Mouse (Mus musculus) hematopoietic stem cell, adult 5-6 weeks (primary cell): Measurements from ENCODE around the gene Zfp992. TPM values are rescaled to one million over a fixed set of nuclear protein-coding genes. Genes with fewer than 3 reads are reported as not detected.
"Not testable (repeated sequence)": the region's sequence is repeated elsewhere in the genome, so short reads cannot be mapped to it uniquely, and the experiment has no call there.

Source experiments
- ATAC-seq, 2 experiments: fragments of 125-278 bp in 1 of 2; replicated peaks in 1 of 2; 2 replicates each; pipeline ENCODE4 v1.8.0; 2016 to 2017; ENCODE audit warnings: inconsistent platforms in 2 of 2, mild to moderate bottlenecking in 2 of 2, moderate number of reproducible peaks in 2 of 2, low read depth in 1 of 2, moderate TSS enrichment in 1 of 2; ENCODE audit not compliant: low FRiP score in 2 of 2, poor library complexity in 2 of 2, severe bottlenecking in 2 of 2, insufficient read depth in 1 of 2, low TSS enrichment in 1 of 2
- total RNA-seq: library from RNA; stranded (forward); fragments of 172-1452, 232-1000 nt; gene quantifications from 2 replicates; pipeline ENCODE4 v1.2.3, GENCODE M21; 2017

The Zfp992 gene
- total RNA-seq, result 17.8 and 24.8 TPM in 2 replicates

DNA sequence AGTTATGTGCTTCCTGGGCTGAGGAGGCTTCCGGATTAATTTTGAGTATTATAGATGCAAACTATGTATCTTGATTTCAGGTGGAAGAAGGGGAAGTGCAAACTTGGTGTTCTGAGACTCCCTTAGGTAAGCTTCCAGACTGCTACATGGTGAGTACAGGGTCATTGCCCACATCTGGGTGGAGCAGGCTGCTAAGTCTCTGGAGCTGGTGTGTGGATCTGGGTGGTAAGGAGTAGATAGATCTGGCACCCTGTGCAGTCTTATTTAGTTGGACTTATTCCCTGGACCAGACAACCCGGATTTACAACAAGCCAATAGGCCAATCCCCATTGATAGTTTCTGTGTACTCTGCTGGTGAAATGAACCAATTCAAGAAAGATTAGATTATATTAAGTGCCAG lies at the start of gene Zfp992:
Gene Zfp992, plus strand, starts transcription at position 74 of the 400 bp plus-strand sequence.
- ATAC-seq, result 0 out of 4 replicates have a peak, but pooled peaks of 1 of the 2 experiments have one; percentile 20

- ATAC-seq, result not testable (repeated sequence)
Observed at GRCm38 (mm10) chr4:146429467-146429866, 19.4 kb upstream of the Zfp992 start.

- ATAC-seq, result not testable (repeated sequence)
Observed at GRCm38 (mm10) chr4:146430876-146431275, 17.9 kb upstream of the Zfp992 start.

DNA sequence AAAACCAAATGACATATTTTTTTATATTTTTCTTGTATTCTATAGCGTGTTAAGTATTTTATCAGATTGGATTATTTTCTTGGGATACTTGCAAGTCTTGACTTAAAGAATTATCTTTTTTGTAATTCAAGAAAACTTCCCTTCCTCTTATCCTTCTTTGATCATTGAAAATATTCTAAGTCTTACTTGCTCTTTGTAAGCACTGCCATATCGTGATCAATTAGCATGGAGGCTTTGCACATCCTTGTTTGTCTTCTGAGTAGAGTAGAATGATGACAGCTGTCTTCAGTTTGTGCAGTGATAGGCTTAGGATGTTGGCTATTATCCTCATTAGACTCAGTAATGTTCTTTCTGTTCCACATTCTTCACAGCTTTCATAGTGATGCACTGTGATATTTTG lies 13.3 kb upstream of the Zfp992 start:
- not testable (repeated sequence) for ATAC-seq

DNA sequence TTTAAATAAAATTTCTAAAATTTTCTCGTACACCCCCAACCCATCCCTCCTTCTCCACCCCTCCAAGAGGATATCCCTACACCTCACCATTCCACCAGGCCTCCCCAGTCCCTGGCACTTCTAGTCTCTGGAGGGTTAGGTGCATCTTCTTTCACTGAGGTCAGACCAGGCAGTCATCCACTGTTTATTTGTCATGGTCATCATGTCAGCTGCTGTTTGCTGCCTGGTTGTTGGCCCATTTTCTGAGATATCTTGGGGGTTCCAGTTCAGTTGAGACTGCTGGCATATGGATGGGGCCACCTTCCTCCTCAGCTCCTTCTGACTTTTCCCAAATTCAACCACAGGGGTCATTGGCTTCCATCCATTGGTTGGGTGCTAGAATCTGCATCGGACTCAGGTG lies 11.6 kb upstream of the Zfp992 start:
- not testable (repeated sequence) for ATAC-seq

DNA sequence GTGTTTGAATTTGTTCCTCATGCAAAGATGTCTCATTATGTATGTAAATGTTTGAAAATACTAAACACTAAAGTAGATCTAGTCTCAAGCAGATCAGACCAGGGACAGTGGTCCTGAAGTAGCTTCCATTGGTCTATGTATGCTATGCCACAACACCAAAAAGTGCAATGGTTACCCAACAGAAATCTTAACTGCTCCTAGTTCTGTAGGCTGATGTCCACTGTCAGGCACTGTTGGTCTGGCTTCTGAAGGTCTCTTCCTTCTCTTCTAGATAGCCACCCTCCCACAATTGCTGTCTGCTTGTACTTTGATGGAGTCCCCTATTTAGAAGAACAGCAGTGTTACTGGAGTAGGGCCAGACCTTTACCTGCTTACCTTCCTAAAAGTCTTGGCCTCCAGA lies 4.5 kb upstream of the Zfp992 start:
- ATAC-seq, result not testable (repeated sequence)

DNA sequence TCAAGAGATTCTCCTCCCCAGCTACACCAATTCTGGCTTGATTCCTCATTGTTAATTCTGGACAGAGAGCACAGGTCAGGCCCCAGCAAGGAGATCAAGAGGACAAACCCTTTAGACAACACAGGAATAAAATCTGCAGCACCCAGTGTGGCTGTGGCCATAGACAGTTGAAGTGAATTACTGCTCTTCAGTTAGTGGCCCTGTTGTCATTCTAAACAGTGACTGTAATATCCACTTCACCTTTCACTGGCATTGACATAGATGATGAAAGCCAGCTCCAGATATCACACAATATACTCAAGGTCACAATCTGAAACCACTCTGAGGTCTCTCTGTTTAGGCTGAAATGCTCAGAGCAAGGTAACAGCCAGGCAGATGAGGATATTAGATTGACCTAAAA lies 3.7 kb upstream of the Zfp992 start:
- ATAC-seq, result not testable (repeated sequence)

DNA sequence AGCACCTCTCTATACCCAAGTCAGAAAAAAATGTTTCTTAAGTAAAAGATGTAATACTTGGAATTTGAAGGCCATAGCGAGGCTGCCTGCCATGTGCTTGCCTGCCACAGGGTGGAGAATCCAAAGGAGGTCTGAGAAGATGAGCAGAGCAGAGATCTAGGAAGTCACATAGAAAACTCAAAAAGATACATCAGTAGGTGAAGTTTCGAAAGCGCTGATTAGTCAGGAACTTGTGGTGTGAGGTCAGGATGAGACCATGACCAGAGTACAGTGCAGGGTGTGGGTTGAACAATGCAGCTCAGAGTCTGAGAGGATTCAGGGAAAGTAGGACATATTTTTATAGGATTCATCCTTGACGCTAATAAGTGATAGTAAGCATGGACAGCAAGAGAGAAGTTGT lies 2.7 kb upstream of the Zfp992 start:
- ATAC-seq, result not testable (repeated sequence)

GRCm38 (mm10) chr4:146447016-146447415 lies 1.8 kb upstream of the Zfp992 start:
- ATAC-seq, result not testable (repeated sequence)

DNA sequence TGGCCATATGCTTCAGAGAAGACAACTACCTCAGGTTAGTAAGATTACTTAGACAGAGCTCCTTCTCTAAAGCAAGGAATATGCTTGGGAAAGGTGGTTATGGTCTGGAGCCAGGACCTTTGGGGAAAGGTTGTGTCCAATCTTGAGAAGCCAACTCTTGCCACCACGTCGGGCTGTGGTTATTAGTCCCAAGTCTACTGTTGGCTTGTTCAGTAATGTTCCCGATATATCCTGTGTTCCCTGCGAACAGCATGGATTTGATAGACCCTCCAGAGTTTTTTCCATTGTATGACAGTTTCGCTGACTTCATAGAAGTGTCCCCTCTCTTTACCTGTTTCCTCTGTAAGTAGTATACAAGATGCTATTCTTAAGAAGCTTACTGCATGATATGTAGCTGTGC lies 888 bp downstream of the Zfp992 start:
- not testable (repeated sequence) for ATAC-seq

- ATAC-seq, result not testable (repeated sequence)
Observed at GRCm38 (mm10) chr4:146452576-146452975, 3.8 kb downstream of the Zfp992 start.

DNA sequence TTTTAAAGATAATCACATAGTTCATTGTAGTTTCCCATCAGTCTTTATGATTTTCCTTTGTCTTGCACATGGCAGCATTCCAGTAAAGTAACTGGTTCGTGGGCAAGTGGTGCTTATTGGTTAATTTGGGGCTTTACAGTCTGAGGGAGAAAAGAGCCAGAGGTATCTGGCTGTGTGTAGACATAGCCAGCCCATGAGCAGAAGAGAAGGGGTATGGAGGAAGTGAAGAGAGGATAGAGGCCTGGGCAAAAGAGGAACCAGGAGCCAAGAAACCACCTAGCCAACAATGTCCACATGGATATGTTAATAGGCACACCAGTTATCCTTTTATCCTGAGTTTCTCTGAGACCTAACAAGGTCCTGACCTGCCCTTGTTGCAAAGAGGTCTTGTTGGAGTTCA lies 5.3 kb downstream of the Zfp992 start:
- ATAC-seq, result not testable (repeated sequence)

DNA sequence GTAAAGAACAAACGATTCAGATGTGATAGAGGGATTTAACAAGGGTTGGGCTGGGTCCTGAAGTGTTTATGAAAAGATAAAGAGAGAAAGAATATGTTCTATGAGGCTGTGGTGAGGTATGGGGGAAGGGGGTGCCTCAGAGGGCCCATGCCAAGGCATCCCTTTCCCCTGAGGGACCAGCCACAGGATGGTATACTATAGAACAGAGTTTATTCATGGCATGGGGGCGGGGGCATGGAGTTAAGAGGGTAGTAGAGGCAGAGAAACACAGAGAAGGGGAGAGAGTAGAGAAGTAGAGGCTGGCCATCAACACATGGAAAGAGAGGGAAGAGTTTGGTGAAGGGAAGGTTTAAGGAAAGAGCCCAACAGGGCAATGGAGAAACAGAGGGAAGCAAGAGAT lies 6.1 kb downstream of the Zfp992 start:
- ATAC-seq, result no peak

DNA sequence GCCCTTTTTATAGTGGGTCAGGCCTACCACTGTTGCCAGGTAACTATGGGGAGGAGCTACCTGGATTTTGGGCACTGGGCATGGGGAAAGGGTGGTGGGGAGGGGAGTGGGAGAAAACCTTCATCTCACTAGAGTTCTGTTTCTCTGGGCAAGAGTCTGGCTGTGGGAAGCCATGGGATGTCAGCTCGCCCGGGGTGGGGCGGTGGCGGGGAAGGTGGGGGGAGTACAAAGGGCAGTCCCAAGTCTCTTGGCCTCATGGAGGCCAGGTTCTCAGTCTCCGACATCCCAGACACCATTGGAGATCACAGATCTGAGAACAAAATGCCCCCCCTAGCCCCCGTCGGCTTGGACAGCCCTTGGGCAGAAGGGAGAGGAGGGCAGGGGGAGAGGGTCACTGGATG lies 6.5 kb downstream of the Zfp992 start:
- ATAC-seq, result no peak

DNA sequence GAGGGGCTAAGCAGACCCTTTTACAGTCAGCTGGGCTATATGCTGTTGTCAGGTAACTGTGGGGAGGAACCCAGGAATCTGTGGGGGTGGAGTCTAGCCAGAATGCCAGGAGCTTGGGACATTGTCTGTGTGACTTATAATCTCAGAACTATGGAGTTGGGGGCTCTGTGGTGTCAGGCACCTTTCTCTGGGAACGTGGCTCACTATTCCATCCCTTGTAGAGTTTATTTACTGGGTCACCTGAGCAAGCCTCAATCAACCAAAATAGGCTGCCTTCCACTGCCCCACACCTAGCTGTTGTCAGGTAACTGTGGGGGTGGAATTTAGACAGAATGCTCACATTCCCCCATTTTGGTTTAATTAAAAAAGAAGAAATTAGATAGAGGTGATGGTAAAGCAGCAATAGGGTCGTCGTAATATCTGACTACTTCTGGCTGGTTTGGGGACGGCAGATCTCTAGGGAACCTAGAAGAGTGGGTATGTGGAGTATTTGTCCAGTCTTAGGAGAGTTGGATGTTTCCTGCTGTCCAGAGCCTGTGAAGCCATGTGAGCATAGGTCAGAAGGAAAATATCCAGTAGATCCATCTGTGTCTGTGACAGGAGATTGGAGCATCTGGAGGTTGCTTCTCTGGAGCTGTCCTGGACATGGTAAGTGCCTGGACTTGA lies 7.4 kb downstream of the Zfp992 start:
- ATAC-seq, result no peak

DNA sequence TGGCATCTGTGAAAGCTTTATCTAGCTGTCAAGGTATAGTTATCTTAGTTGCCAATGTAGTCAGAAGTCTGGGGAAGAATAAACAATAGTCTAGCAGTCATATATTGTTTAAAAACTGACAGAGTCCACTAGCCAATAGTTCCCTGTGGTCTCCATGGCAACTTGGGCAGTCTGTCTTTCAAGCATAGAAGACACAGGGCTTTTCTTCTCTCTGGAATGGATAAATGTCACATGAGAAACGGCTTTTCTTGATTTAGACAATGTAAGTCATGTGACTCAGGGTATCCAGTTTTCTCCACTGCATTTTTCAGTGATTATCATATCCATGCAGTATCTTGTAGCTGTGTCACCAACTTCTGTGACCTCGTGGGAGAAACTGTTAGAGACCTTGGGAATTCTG lies 8.3 kb downstream of the Zfp992 start:
- ATAC-seq, result no peak

GRCm38 (mm10) chr4:146457720-146458119 lies 8.9 kb downstream of the Zfp992 start:
- ATAC-seq, result peak in 1 of 2 experiments; percentile 15; a peak in 1 of 4 replicates

DNA sequence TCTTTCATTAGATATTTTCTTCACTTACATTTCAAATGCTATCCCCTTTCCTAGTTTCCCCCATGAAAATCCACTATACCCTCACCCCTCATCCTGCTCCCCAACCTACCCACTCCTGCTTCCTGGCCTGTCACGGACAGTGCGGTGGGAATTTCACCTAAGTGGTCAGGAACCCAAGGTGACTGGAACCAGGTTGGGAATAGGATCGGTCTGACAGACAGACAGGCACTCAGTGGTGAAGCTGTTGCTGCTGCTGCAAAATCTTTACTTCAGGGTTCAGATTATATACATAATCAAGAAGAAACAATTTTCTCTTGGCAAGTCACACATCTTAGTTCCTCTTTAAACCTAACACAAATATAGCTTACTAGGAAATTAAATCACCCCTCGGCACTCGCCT lies 11.0 kb downstream of the Zfp992 start:
- ATAC-seq, result not testable (repeated sequence)

GRCm38 (mm10) chr4:146460685-146461084 lies 11.9 kb downstream of the Zfp992 start:
- not testable (repeated sequence) for ATAC-seq
